Mouse (Mus musculus) olfactory bulb, adult 2 months (tissue): Measurements from ENCODE around the gene Gfra1. TPM values are rescaled to one million over a fixed set of nuclear protein-coding genes. Genes with fewer than 3 reads are reported as not detected.

ENCODE experiments used
- H3K27ac ChIP-seq: fragments of 200-500 bp; 2 replicates; pipeline ENCODE4 v1.5.1; 2012; ENCODE audit warnings: low read depth, low read length; ENCODE audit not compliant: insufficient read depth
- H3K4me1 ChIP-seq: fragments of 200-500 bp; 2 replicates; pipeline ENCODE4 v1.6.1; 2012; ENCODE audit warnings: low read length; ENCODE audit not compliant: control insufficient read depth, insufficient read depth
- H3K4me3 ChIP-seq: fragments of 200-500 bp; 2 replicates; pipeline ENCODE4 v1.5.1; 2012; ENCODE audit warnings: mild to moderate bottlenecking, low read depth, low read length, moderate library complexity; ENCODE audit not compliant: insufficient read depth
- CTCF ChIP-seq: fragments of 200-500 bp; IDR thresholded peaks from 2 replicates; pipeline ENCODE4 v1.5.1; 2012; ENCODE audit warnings: low read depth, mild to moderate bottlenecking, low read length, moderate library complexity; ENCODE audit not compliant: insufficient read depth
- POLR2A ChIP-seq: fragments of 200-500 bp; IDR thresholded peaks from 2 replicates; pipeline ENCODE4 v1.6.1; 2012; ENCODE audit warnings: mild to moderate bottlenecking, low read depth, low read length, moderate library complexity; ENCODE audit not compliant: insufficient read depth
- WGBS: fragments of 180-500 bp; shearing (Covaris S2); methylation state at CpG from one replicate; pipeline ENCODE4 v1.1.7; 2018; 5-methylcytosine and 5-hydroxymethylcytosine counted together
- polyA plus RNA-seq: library from polyadenylated mRNA; stranded (reverse); fragments of >200 nt; gene quantifications from 2 replicates; pipeline ENCODE4 v1.2.4, GENCODE M21; 2012; ENCODE audit warnings: low replicate concordance; ENCODE audit not compliant: missing spikeins, insufficient read depth, insufficient read length

The Gfra1 gene
- polyA plus RNA-seq, 1 experiment, result not detected

DNA sequence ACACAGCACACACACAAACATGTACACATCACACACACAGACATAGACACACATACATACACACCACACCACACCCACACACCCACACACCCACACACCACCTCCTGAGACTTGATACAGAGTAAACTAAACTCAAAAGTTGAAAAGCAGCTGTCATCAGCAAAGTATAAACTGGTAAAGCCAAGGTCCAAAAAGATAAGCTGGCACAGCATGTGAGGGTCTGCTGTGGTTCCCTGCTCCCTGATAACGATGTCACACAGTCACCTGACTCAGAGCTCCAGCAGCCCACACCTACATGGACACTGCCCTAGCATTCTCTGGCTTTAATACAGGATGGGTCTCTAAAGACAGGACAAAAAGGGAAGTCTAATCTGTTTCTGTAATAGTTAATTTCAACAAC is 212.1 kb downstream of the Gfra1 start:
- WGBS, result 85% methylated on average over 1 of the region's 1 CpGs
- TF ChIP-seq CTCF (no peak), POLR2A (no peak)

DNA sequence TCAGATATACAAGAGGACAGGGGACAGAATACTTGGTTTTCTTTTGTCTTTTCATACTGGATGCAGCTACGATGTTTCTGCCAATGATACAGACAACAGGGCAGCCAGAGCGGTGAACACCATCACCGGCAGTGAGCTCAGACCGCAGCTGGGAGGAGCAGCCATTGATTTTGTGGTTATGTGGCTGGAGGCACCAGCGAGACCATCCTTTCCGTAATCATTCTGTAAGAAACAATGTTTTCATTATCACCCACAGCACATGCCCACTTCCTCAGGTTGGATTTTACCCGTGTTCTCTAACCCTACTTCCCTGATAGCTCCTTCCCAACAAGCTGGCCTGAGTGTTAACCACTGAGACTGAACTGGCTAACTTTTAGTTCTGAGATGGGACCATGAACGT is 217.4 kb downstream of the Gfra1 start:
- no peak overlapping the region for H3K27ac ChIP-seq

More for the DNA sequence above, 212.1 kb downstream of the Gfra1 start:
- Histone ChIP-seq H3K4me3 (no peak overlapping the region), H3K27ac (no peak overlapping the region), H3K4me1 (0 out of 2 replicates have a peak, but pooled peaks cover 2% of the 10 kb centered on the region)

DNA sequence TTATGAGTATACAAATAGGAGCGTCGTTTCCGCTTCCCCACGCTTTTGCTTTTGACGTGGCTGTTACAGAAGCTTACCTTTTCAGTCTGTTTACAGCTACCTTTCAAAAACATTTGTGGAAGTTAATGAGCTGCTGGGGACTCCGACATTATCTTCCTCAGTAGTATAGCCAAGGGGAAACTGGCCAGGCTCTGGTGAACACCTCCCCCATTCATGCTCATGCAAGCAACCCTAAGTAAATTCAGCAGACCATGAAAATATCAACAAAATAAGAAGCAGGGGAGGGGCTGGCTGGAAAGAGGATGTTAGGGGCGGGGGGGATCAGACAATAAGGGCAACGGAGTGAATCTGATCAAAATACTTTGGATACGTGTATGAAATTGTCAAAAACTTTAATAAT is 228.0 kb downstream of the Gfra1 start:
- H3K4me3 ChIP-seq, result no peak overlapping the region
- TF ChIP-seq POLR2A (no peak), CTCF (no peak)
- no peaks in the 10 kb centered on the region; the same call in 1 of the 2 replicates for H3K4me1 ChIP-seq
- no peak overlapping the region for H3K27ac ChIP-seq
- 56% methylated on average over 9 of the region's 9 CpGs for whole genome bisulfite sequencing

More for the DNA sequence above, 217.4 kb downstream of the Gfra1 start:
- Histone ChIP-seq H3K4me1 (no peaks in the 10 kb centered on the region), H3K4me3 (no peak overlapping the region)
- 82% methylated on average over 8 of the region's 8 CpGs for WGBS
- no peak for TF ChIP-seq POLR2A
- no peak for TF ChIP-seq CTCF

DNA sequence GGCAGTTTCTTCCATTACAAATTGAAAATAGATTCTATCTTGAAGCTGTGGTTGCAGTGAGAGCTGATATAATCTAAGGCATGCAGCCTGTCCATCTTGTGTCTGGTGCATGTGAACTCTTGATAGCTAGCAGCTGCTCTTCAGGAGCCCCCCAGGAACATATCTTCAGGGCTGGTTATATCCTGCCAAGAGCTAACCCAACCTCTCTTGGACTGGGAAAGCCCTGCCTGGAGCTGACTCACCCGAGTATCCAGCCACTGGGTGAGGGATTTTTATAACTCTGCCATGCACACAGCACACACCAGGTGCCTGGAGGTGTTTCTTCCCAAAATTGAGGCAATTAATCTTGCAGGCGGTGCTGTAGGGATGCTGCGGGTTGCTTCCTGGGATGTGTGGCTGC is 228.8 kb downstream of the Gfra1 start:
- 48% methylated on average over 3 of the region's 3 CpGs for WGBS
- TF ChIP-seq POLR2A, result no peak
- no peak for TF ChIP-seq CTCF
- Histone ChIP-seq H3K27ac (no peak overlapping the region), H3K4me1 (no peaks in the 10 kb centered on the region; the same call in 1 of the 2 replicates), H3K4me3 (no peak overlapping the region)

DNA sequence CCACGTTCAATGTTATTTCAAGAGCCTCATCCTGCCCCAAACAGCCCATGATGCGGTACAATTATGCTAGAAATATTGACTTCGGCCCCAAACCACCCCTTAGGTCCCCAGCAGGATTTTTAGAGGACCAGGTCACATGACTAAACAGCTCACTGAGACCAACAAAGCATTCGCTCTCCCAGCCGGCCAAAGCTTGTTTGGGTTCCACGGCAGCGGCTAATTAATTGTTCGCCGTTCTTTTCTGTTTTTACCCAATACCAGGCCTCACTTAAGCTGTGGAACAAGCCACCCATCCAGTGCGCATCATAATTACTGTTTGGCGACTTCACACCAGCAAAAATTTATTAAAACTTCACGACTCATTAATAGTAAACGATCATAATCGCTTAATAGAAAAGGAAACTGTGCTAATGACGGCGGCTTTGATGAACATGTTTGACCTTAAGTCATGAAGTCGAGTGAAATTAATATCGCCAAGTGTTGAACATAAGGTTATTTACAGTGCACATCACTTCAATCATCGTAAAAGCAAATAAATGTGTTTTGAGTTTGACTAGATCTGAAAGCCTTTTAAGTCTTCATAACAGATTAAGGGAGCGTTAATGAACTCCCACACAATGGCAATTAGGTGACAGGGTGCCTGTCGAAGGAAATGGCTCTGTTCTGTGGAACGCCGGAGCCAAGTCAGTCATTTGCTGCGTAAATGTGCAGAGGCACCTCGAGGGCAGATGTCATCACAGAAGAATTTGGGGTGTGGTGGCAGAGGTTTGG is 235.5 kb downstream of the Gfra1 start:
- no peak overlapping the region for H3K27ac ChIP-seq
- H3K4me1 ChIP-seq, result no peaks in the 10 kb centered on the region
- no peak overlapping the region for H3K4me3 ChIP-seq
- TF ChIP-seq POLR2A (no peak), CTCF (no peak)
- WGBS, result 44% methylated on average over 25 of the region's 25 CpGs

DNA sequence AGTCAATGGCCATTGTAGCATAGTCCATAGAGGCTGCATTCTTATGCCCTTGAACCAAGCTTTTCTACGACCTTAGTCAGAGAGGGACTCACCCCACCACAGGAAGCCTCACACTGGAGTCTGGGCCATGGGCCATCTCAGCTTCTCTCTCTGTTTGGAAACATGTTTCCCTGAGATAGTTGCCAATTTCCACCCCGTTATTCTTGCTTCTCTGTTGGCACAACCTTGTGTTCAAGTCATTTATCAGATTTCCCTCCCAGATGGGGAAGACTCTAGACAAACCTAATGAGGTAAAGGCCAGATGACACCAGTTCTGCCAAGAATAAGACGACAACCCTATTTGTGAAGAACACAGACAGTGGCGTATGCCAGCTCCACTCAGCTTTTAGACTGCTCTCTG is 238.1 kb downstream of the Gfra1 start:
- TF ChIP-seq POLR2A (no peak), CTCF (no peak)
- WGBS, result 49% methylated on average over 4 of the region's 4 CpGs
- Histone ChIP-seq H3K4me1 (no peaks in the 10 kb centered on the region), H3K4me3 (no peak overlapping the region), H3K27ac (no peak overlapping the region)

DNA sequence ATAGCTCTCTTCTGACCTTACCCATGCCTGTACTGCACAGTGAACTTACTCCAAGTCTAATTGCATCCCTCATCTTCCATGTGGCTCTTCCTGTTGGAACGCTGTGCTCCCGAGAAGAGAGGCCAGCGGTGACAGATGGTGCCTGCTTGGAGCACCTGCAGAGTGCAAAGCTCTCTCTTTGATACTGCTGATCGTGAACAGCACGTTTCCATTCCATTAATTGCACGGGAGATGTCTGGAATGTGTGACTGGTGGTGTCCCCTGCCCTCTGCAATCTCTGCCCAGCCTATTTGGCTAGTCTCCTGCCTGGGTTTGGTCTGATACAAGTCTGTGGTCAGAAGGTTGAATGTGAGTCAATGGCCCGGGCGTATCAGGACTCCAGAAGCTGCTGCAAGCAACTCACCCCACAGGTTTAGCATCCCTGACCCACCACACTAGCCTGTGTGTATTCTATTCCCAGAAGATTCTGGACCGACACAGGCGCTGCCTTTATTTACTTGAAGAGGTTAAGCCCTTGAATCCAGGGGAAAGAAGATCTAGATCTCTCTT is 249.1 kb downstream of the Gfra1 start:
- TF ChIP-seq CTCF, result no peak
- no peak for TF ChIP-seq POLR2A
- 87% methylated on average over 10 of the region's 10 CpGs for WGBS
- Histone ChIP-seq H3K4me3 (no peak overlapping the region), H3K4me1 (no peaks in the 10 kb centered on the region), H3K27ac (no peak overlapping the region)

DNA sequence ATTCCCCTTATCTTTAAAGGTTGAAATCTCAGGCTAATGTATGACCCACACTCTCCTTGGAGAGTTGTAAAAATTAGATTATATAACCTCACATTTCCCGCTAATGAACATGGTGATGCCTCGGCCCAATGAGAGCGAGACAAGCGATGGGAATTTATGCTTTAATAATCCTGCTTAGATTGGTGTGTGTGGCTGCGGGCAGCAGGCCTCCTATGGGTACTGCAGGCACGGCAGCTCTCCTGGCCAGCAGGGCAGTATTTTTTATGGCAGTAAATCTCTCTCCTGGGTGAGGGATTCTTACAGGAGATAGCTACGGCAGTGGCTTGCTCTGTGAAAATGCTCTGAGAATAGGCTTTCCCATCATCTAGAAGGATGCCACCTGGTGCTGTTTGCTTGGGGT is 250.2 kb downstream of the Gfra1 start:
- Histone ChIP-seq H3K4me1 (no peaks in the 10 kb centered on the region), H3K4me3 (no peak overlapping the region), H3K27ac (no peak overlapping the region)
- TF ChIP-seq POLR2A (no peak), CTCF (no peak)
- WGBS, result 97% methylated on average over 7 of the region's 7 CpGs

DNA sequence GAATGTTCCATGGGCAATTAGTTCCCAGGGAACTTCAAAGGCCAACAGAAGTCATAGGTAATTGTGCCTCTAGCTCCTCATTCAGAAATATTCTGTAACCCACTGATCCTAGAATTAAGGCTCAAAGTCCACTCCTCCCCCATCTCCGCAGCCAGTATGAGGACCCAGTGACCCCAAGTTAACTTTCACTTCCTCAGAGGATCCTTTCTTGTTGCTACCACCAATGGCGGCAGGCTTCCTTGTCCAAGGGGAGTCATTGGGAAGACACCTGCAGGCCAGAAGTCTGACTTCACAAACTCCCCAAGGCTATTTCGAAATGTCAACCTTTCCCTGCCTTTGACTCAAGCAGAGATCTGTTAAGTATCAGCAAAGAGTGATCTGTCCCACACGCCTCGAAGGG is 253.1 kb downstream of the Gfra1 start:
- TF ChIP-seq POLR2A, result no peak
- Histone ChIP-seq H3K4me1 (no peaks in the 10 kb centered on the region), H3K27ac (no peak overlapping the region), H3K4me3 (no peak overlapping the region)
- 92% methylated on average over 5 of the region's 5 CpGs for WGBS
